Mouse (Mus musculus) retina, postnatal 7 days (tissue): ENCODE data around the gene Utrn.

Experiments
- DNase-seq: peaks from one replicate; pipeline ENCODE4 v3.0.0-alpha.2; 2012; ENCODE audit warnings: low read depth, low spot score

Gene Utrn

DNA sequence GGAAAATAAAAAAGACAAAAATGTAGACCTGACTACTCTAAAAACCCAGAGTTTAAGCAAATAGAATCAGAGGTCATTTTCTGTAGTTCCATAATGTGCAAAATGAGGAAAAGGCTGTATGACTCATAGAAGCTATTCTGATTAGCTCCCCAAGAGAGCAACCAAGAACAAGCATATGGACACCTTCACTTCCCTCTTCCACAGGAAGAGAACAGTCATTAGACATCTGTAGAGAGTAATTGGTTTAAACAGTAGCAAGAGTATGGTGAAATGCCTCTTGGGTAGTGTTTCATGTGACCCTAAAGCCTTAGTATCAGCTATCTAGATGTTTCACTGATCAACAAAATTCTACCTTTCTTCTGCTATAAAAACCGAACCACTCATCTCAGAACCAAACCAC lies 133.5 kb downstream of the Utrn start:
- DNase-seq: no peak

DNA sequence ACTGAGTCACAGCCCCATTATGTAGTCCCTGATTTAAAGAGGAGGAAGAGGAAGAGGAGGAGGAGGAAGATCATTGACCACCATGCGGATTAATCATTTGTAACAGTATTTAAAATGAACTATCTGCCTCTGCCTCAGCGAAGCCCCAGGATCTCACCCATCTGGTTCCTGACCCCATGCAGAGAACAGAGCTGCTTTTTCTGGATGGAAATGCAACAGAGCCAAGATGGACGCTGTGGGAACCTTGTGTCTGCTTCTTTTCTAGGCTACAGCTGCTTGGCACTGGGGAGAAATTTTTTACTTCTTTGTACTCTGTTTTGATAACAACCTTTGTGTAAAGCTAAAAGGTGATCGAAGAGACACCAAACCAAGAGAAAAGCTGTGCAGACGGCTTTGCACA lies 137.7 kb downstream of the Utrn start:
- DNase-seq: no peak

DNA sequence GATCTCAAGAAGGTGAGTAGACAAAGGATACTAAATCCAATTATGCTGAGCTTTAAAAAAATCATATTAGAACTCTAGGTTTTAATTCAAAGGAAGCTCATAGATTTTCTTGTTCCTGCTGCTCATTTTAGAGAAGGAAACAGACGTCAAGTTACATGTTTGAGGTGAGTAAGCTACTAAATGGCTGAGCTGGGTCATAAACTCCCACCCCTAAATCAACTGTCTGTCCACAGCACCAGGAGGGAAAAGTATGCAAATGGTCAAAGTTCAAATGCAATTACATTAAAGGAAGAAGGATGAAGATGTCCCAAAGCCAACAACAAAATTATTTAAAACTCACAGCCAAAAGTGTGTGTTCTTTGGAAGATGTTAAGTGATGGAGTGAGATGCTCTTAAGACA lies 139.5 kb downstream of the Utrn start:
- no peak for DNase-seq

GRCm38 (mm10) chr10:12729033-12729432 lies 140.1 kb downstream of the Utrn start:
- DNase-seq: no peak

- DNase-seq: no peak
Observed at GRCm38 (mm10) chr10:12727881-12728280, 141.3 kb downstream of the Utrn start.

GRCm38 (mm10) chr10:12726041-12726608 lies 143.0 kb downstream of the Utrn start:
- DNase-seq: no peak

- no peak for DNase-seq
Observed at GRCm38 (mm10) chr10:12724247-12725001, 144.7 kb downstream of the Utrn start.

DNA sequence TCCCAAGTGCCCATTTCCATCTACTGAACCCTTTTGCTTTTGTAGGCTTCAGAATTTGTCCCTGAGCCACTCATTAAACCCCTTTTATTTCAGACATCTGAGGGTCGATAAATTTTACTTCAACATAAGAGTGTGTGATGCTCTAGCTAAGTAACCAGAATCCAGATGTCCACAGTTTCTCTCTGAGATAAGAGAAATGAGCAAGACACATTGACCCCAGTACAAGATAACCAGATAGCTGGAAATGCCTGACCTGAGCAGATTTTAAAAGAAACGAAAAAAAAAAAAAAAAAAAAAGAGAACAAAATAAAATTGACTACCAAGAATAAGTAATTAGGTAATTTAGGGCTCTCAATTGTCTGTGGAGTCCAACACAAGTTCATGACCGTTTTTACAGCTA lies 145.9 kb downstream of the Utrn start:
- DNase-seq: no peak

GRCm38 (mm10) chr10:12722111-12722510 lies 147.1 kb downstream of the Utrn start:
- no peak for DNase-seq

- no peak for DNase-seq
Observed at GRCm38 (mm10) chr10:12718386-12718785, 150.8 kb downstream of the Utrn start.

DNA sequence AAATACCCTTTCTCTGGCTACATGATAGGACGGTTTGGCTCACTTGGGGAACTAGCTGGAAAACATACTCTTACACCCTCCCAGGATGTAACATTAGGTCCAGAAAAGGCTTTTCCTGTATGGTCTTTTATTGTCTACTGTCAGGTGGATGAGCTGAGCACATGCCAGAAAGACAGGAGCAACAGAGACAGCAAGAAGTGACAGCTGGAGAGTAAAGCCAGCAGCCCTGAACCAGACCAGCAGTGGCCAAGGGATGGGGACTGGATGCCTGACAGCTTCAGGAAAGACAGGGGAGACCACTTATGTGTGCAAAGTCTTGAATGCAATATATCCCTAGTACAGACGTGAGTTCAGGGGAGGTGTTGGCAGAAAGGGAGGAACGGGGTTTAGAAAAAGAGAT lies 151.8 kb downstream of the Utrn start:
- DNase-seq: no peak

DNA sequence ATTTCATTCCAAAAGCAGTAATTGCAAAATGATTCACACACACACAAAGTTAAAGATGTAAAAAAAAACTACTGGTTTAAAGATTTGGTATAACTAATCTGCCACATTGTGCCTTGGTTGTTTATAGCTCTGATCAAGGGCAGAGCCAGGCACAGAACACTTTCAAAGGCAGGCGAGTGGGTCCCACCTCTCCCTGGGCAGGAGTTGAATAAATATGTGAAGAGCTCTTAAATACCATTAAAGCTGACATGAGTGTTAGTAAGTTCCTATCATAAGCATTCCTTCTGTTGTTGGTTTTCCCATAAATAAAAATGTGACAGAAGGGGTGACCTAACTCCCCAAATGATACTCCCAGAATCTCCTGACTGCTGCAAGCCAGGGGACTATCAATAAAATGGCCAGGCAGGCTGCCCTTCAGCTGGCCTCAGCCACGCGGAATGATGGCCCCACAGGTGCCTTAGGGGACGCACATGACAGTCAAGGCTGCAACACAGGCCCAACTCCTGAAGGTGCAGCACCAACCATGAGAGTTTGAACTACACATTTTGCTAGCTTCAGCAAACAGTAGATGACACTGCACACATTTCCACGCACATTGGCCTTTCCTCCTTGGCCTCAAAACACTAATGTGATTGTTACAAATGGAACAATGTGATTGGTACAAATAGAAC lies 152.4 kb downstream of the Utrn start:
- DNase-seq: no peak

- DNase-seq: no peak
Observed at GRCm38 (mm10) chr10:12713236-12713855, 155.8 kb downstream of the Utrn start.

- DNase-seq: no peak
Observed at GRCm38 (mm10) chr10:12711332-12711831, 157.8 kb downstream of the Utrn start.

DNA sequence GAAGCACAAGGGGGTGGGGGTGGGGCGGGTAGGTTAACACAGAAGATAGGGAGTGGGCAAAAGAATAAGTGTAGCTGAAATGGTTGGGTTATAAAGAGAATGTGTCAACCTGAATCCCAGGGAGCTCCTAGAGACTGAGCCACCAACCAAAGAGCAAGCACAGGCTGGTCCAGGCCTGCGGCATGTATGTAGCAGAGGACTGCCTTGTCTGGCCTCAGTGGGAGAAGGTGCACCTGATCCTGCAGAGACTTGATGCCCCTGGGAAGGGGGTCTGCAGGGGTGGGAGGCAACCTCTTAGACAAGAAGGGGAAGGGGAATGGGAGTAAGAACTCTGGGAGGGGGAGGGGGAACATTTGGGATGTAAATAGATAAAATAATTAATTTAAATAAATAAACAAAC lies 162.6 kb downstream of the Utrn start:
- no peak for DNase-seq

DNA sequence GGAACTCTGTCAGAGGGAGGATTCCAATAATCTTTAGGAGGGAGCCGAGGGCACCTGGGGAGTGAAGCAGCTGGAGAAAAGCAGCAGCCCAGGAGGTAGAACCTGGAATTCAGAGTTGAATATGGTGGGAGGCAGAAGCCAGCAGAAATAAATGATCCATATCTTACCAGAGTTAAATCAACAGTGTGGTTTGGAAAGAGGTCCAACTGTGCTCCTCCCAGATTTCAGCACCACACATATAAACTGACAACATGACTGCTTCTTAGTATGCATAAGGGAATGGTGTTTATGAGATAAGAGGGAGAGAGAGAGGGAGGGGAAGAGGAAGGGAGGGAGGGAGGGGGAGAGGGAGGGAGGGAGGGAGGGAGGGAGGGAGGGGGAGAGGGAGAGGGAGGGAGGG lies 163.2 kb downstream of the Utrn start:
- no peak for DNase-seq

DNA sequence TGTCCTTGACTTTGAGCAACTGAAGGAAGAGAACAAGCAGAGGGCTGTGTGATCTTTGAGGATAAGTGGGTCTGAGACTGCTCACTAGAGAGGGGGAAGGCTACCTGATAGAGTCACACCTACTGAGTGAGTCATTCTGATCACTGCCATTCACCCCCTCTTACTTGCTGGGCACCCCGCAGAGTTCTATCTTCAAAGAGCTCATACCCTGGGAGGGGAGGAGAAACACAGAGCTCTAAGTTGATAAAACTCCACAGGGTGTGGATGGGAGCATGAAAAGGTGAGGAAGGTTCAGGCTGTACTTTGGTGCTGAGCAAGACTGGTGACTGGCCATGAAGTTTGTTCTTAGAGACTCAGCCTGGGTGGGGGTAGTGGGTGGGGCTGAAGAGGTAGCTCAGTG lies 164.9 kb downstream of the Utrn start:
- no peak for DNase-seq

- no peak for DNase-seq
Observed at GRCm38 (mm10) chr10:12703526-12703925, 165.6 kb downstream of the Utrn start.

GRCm38 (mm10) chr10:12702140-12702539 lies 167.0 kb downstream of the Utrn start:
- no peak for DNase-seq

- no peak for DNase-seq
Observed at GRCm38 (mm10) chr10:12701694-12702093, 167.5 kb downstream of the Utrn start.

- no peak for DNase-seq
Observed at GRCm38 (mm10) chr10:12700576-12700975, 168.6 kb downstream of the Utrn start.

GRCm38 (mm10) chr10:12697902-12698301 lies 171.3 kb downstream of the Utrn start:
- DNase-seq: no peak
